Comparison of ENCODE assay signal across 21 mouse cellular contexts in the genomic region with DNA sequence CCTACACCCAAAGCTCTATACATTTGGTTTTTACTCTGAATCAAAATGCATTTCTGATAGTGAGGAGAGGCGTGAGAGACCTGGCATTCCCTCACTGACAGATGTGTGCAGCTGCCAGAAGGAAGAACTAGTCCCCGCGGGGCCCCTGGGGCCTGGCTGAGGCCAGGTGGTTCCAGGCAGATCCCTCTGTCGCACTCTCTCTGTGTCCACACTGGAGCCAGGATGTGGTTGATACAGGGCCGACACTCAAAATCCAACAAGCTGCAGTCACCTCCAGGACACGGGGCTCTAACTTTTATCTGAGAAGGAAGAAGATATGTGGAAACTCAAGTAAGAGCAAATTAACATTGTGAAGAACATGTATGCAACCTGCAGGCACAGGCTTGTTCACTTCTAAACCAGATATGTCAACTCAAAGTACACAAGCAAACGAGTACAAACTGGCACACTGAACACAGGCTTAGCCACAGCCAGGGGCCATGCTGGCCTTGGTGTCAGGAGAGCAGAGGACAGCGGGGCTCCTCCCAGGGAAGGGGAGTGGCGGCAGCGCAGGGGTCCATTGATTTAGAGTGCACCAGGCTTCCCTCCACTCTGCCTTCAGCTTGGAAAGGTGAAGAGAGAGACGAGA. TPM values are rescaled to one million over a fixed set of nuclear protein-coding genes. Genes with fewer than 3 reads are reported as not detected.
DNase-seq lines count a peak whose midpoint lies in the region; ATAC-seq lines count a peak whose summit lies in the region.
"Had no signal": no experiment of that assay in that cellular context is flagged by ENCODE, and none has a peak within 500 bp of the region (broad histone marks: within the 10 kb centered on the region; RNA-seq: fewer than 3 reads in every experiment).

No protein-coding gene starts in this region.

- H3K9ac ChIP-seq in hindbrain, embryonic 14.5 days, result no peak overlapping the region
- H3K9ac ChIP-seq in embryonic facial prominence, embryonic 15.5 days, result no peak overlapping the region
- H3K9ac ChIP-seq in stomach, embryonic 15.5 days, result no peak overlapping the region
- no peak overlapping the region for H3K9ac ChIP-seq in forebrain, embryonic 11.5 days (ENCODE audit: low read length)
- H3K9ac ChIP-seq in midbrain, embryonic 11.5 days (ENCODE audit: low read length), result no peak overlapping the region
- H3K9ac ChIP-seq: forebrain, embryonic 15.5 days; hindbrain, embryonic 13.5 days; intestine, embryonic 15.5 days had no signal

- 71% methylated on average over 11 of the region's 11 CpGs for WGBS in hindbrain, embryonic 10.5 days
- 76% methylated on average over 11 of the region's 11 CpGs for WGBS in hindbrain, embryonic 14.5 days
- 45% methylated on average over 11 of the region's 11 CpGs for WGBS in embryonic facial prominence, embryonic 15.5 days
- 52% methylated on average over 11 of the region's 11 CpGs for WGBS in stomach, embryonic 15.5 days
- WGBS in forebrain, embryonic 11.5 days, result 77% methylated on average over 11 of the region's 11 CpGs
- WGBS in midbrain, embryonic 11.5 days, result 75% methylated on average over 11 of the region's 11 CpGs

- no peak for ATAC-seq in hindbrain, embryonic 14.5 days (ENCODE audit: low FRiP score)
- ATAC-seq in embryonic facial prominence, embryonic 15.5 days (ENCODE audit: insufficient number of reproducible peaks, low FRiP score, low TSS enrichment, low read depth), result no peak
- ATAC-seq in stomach, embryonic 15.5 days (ENCODE audit: insufficient read depth, low FRiP score, low read depth), result no peak
- no peak for ATAC-seq in forebrain, embryonic 11.5 days (replicated peaks; ENCODE audit: low FRiP score)
- no peak for ATAC-seq in midbrain, embryonic 11.5 days (ENCODE audit: low FRiP score)
- ATAC-seq: forebrain, embryonic 15.5 days; intestine, embryonic 15.5 days had no signal

- no peaks in the 10 kb centered on the region for H3K27me3 ChIP-seq in hindbrain, embryonic 10.5 days (ENCODE audit: insufficient read depth, poor library complexity, severe bottlenecking)
- no peaks in the 10 kb centered on the region for H3K27me3 ChIP-seq in hindbrain, embryonic 14.5 days (ENCODE audit: control insufficient read depth, insufficient read depth, low read length)
- H3K27me3 ChIP-seq in embryonic facial prominence, embryonic 15.5 days, result no peaks in the 10 kb centered on the region
- no peaks in the 10 kb centered on the region for H3K27me3 ChIP-seq in stomach, embryonic 15.5 days (replicated peaks)
- H3K27me3 ChIP-seq in forebrain, embryonic 11.5 days (ENCODE audit: control insufficient read depth, insufficient read depth, low read length), result no peaks in the 10 kb centered on the region
- no peaks in the 10 kb centered on the region for H3K27me3 ChIP-seq in midbrain, embryonic 11.5 days (ENCODE audit: control insufficient read depth, insufficient read depth, low read length)
- H3K27me3 ChIP-seq: forebrain, embryonic 15.5 days; hindbrain, embryonic 13.5 days; intestine, embryonic 15.5 days had no signal

- no peaks in the 10 kb centered on the region for H3K4me1 ChIP-seq in hindbrain, embryonic 10.5 days (replicated peaks)
- H3K4me1 ChIP-seq in hindbrain, embryonic 14.5 days (replicated peaks; ENCODE audit: control insufficient read depth, insufficient read depth, low read length), result no peaks in the 10 kb centered on the region
- no peaks in the 10 kb centered on the region for H3K4me1 ChIP-seq in embryonic facial prominence, embryonic 15.5 days
- H3K4me1 ChIP-seq in stomach, embryonic 15.5 days, result no peaks in the 10 kb centered on the region
- no peaks in the 10 kb centered on the region for H3K4me1 ChIP-seq in forebrain, embryonic 11.5 days (replicated peaks; ENCODE audit: control insufficient read depth, insufficient read depth, low read length)
- H3K4me1 ChIP-seq in midbrain, embryonic 11.5 days (ENCODE audit: control insufficient read depth, insufficient read depth, low read length), result no peaks in the 10 kb centered on the region
- H3K4me1 ChIP-seq: forebrain, embryonic 10.5 days; heart, embryonic 10.5 days; hindbrain, embryonic 13.5 days; intestine, embryonic 15.5 days had no signal

- no peak for DNase-seq in hindbrain, embryonic 10.5 days (ENCODE audit: low spot score)
- DNase-seq in hindbrain, embryonic 14.5 days (ENCODE audit: low spot score), result no peak
- peak; percentile 53 for DNase-seq in urinary bladder, postnatal 14 days (ENCODE audit: low spot score)
- no peak for DNase-seq in forebrain, embryonic 11.5 days (ENCODE audit: low spot score)
- DNase-seq in frontal cortex, postnatal 10 days (ENCODE audit: low spot score in 2 of 2), result no peak
- no peak for DNase-seq in midbrain, embryonic 11.5 days (ENCODE audit: low spot score, missing footprints)
- DNase-seq: adrenal gland, adult 2 months; adrenal gland, postnatal 25 days; cerebellum, adult 18-20 months; cerebellum, adult 9-11 months; cerebellum, postnatal 36 days; gastrocnemius, postnatal 25 days; heart, postnatal 10 days; heart, postnatal 4 days had no signal

- no peaks in the 10 kb centered on the region for H3K9me3 ChIP-seq in hindbrain, embryonic 10.5 days
- H3K9me3 ChIP-seq in hindbrain, embryonic 14.5 days (ENCODE audit: control insufficient read depth, low read length), result no peaks in the 10 kb centered on the region
- H3K9me3 ChIP-seq in embryonic facial prominence, embryonic 15.5 days (replicated peaks), result no peaks in the 10 kb centered on the region
- no peaks in the 10 kb centered on the region for H3K9me3 ChIP-seq in stomach, embryonic 15.5 days
- no peaks in the 10 kb centered on the region for H3K9me3 ChIP-seq in forebrain, embryonic 11.5 days (ENCODE audit: control insufficient read depth, low read length)
- H3K9me3 ChIP-seq in midbrain, embryonic 11.5 days (ENCODE audit: control insufficient read depth, low read length), result no peaks in the 10 kb centered on the region
- H3K9me3 ChIP-seq: forebrain, embryonic 10.5 days; forebrain, embryonic 15.5 days; heart, embryonic 10.5 days; hindbrain, embryonic 13.5 days; intestine, embryonic 15.5 days had no signal

- H3K36me3 ChIP-seq in hindbrain, embryonic 10.5 days, result peaks cover 77% of the 10 kb centered on the region
- H3K36me3 ChIP-seq in hindbrain, embryonic 14.5 days (replicated peaks; ENCODE audit: control insufficient read depth, insufficient read depth), result peaks cover 87% of the 10 kb centered on the region
- H3K36me3 ChIP-seq in embryonic facial prominence, embryonic 15.5 days, result peaks cover 73% of the 10 kb centered on the region
- H3K36me3 ChIP-seq in stomach, embryonic 15.5 days, result peaks cover 21% of the 10 kb centered on the region
- H3K36me3 ChIP-seq in forebrain, embryonic 11.5 days (ENCODE audit: control insufficient read depth, insufficient read depth, low read length), result no peaks in the 10 kb centered on the region; the same call in 1 of the 2 replicates
- H3K36me3 ChIP-seq in midbrain, embryonic 11.5 days (ENCODE audit: control insufficient read depth, insufficient read depth, low read length), result peaks cover 9% of the 10 kb centered on the region

- no peak overlapping the region for H3K4me2 ChIP-seq in hindbrain, embryonic 14.5 days (replicated peaks)
- no peak overlapping the region for H3K4me2 ChIP-seq in embryonic facial prominence, embryonic 15.5 days (replicated peaks)
- no peak overlapping the region for H3K4me2 ChIP-seq in stomach, embryonic 15.5 days
- H3K4me2 ChIP-seq in forebrain, embryonic 11.5 days (ENCODE audit: low read depth, low read length, severe bottlenecking), result no peak overlapping the region
- no peak overlapping the region for H3K4me2 ChIP-seq in midbrain, embryonic 11.5 days
- H3K4me2 ChIP-seq: forebrain, embryonic 15.5 days; hindbrain, embryonic 13.5 days; intestine, embryonic 15.5 days had no signal

- H3K27ac ChIP-seq in hindbrain, embryonic 10.5 days, result 0 out of 2 replicates have a peak overlapping the region, but pooled peaks have one; percentile 29
- H3K27ac ChIP-seq in hindbrain, embryonic 14.5 days, result no peak overlapping the region
- peak overlapping the region; percentile 65 for H3K27ac ChIP-seq in embryonic facial prominence, embryonic 15.5 days (replicated peaks)
- H3K27ac ChIP-seq in stomach, embryonic 15.5 days, result 0 out of 2 replicates have a peak overlapping the region, but pooled peaks have one; percentile 63
- H3K27ac ChIP-seq in forebrain, embryonic 11.5 days (ENCODE audit: low read depth, low read length), result no peak overlapping the region
- H3K27ac ChIP-seq in midbrain, embryonic 11.5 days (ENCODE audit: low read depth, low read length), result no peak overlapping the region
- H3K27ac ChIP-seq: forebrain, embryonic 10.5 days; forebrain, embryonic 15.5 days; heart, embryonic 10.5 days; hindbrain, embryonic 13.5 days; intestine, embryonic 15.5 days had no signal

- no peak overlapping the region for H3K4me3 ChIP-seq in hindbrain, embryonic 10.5 days
- H3K4me3 ChIP-seq in hindbrain, embryonic 14.5 days (replicated peaks; ENCODE audit: low read length), result no peak overlapping the region
- no peak overlapping the region for H3K4me3 ChIP-seq in embryonic facial prominence, embryonic 15.5 days (replicated peaks)
- H3K4me3 ChIP-seq in stomach, embryonic 15.5 days (replicated peaks), result no peak overlapping the region
- no peak overlapping the region for H3K4me3 ChIP-seq in forebrain, embryonic 11.5 days (ENCODE audit: low read depth, low read length)
- H3K4me3 ChIP-seq in midbrain, embryonic 11.5 days (ENCODE audit: low read depth, low read length), result no peak overlapping the region
- H3K4me3 ChIP-seq: forebrain, embryonic 10.5 days; forebrain, embryonic 15.5 days; heart, embryonic 10.5 days; hindbrain, embryonic 13.5 days; intestine, embryonic 15.5 days had no signal

RNA-seq across cellular contexts. Expression of gene Grik4, which starts 24.7 kb away (rescaled TPM):
- 1.5 and 2.9 TPM in 2 replicates for polyA plus RNA-seq in hindbrain, embryonic 10.5 days (2016; fragmentation: Nextera tagmentation; extraction: Ambion mirVana)
- polyA plus RNA-seq in hindbrain, embryonic 14.5 days (2014; fragmentation: Nextera tagmentation; extraction: Ambion mirVana), result 5.1 and 5.8 TPM in 2 replicates
- polyA plus RNA-seq in embryonic facial prominence, embryonic 15.5 days (2015; fragmentation: Nextera tagmentation; extraction: Ambion mirVana), result 1.8 and 2.0 TPM in 2 replicates
- 1.1 TPM in 2 replicates for polyA plus RNA-seq in stomach, embryonic 15.5 days (2015; fragmentation: Nextera tagmentation; extraction: Ambion mirVana)
- 0.97 and 1.1 TPM in 2 replicates for polyA plus RNA-seq in forebrain, embryonic 11.5 days (2014; fragmentation: Nextera tagmentation; extraction: Ambion mirVana)
- 1.2 TPM in 2 replicates for polyA plus RNA-seq in midbrain, embryonic 11.5 days (2014; fragmentation: Nextera tagmentation; extraction: Ambion mirVana)

Comparison
In these comparisons a context has a peak if more than half of its experiments do, and no peak if none do; other contexts are left out.
1. H3K27ac ChIP-seq: peak in hindbrain, embryonic 10.5 days (single experiment), embryonic facial prominence, embryonic 15.5 days (single experiment) and stomach, embryonic 15.5 days (single experiment); none in hindbrain, embryonic 14.5 days (single experiment), forebrain, embryonic 11.5 days (single experiment) and midbrain, embryonic 11.5 days (single experiment).